Mouse (Mus musculus): Measurements from ENCODE around the gene Polg. TPM values are rescaled to one million over a fixed set of nuclear protein-coding genes. Genes with fewer than 3 reads are reported as not detected.

Polg gene
- total RNA-seq (2023) = 100 to 1,000 TPM; 138 to 150 TPM

DNA sequence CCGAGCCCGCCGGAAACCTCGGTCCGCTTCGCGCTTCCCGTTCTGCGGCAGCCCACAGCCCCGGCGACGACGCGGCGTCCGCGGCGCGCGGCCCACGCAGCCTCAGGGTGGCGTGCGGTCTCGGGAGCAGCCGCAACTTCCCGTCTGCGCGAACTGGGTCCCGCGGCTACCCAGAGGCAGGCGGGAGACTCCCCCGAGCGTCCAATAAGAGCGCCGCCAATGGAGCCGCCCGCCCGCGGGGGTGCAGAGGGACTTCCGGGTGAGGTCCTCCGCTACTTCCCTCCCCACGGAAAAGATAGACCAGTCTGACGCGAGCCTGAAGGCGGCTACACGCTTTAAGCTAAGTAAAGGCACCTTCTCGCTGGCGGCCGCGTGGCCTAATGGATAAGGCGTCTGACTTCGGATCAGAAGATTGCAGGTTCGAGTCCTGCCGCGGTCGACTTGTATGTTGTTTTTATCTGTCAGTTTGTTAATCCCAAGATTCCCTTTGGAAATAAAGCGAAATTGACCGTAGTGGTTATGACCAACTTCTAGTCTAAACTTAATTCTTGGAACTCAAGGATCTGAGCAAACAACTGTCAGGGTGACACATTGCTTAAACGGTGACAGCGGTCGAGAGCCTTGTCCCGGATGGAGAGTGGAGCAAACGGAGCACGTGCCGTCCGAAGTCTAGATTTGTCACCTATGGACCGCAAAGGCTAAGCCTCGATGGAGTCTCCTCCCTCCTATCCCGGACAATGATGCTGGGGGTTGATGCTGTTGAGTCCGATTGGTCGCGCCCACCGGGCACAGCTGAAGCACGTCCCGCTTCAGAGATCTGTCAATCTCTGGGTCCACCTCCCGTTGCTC lies at the start of gene Polg:
Gene Polg (minus strand): TSS at position 310 of the 849 bp plus-strand sequence.

Other genes starting within 250 kb of the Polg start
- gene Abhd2, start 193.2 kb downstream of the Polg start, total RNA-seq (2023) = 100 to 1,000 TPM; 103 to 104 TPM
- not detected for gene Rlbp1, start 79.3 kb downstream of the Polg start, total RNA-seq (2023)
- 1 to 10 TPM; 3.9 to 6.6 TPM for gene Fanci, start 74.4 kb downstream of the Polg start, total RNA-seq (2023)
- gene Rhcg, start 151.3 kb upstream of the Polg start, total RNA-seq (2023) = not detected
- gene Ticrr, start 193.8 kb upstream of the Polg start, total RNA-seq (2023) = 1 to 10 TPM; 2.6 to 3.3 TPM
- gene Kif7, start 249.4 kb upstream of the Polg start, total RNA-seq (2023) = 1 to 10 TPM; 3.2 to 4.7 TPM

All from T-cell, adult 66 days (primary cell).